Mouse (Mus musculus): ENCODE measurements around the gene Nxf1. TPM values are rescaled to one million over a fixed set of nuclear protein-coding genes. Genes with fewer than 3 reads are reported as not detected.
"Not testable (repeated sequence)": the region's sequence is repeated elsewhere in the genome, so short reads cannot be mapped to it uniquely, and the experiment has no call there.

The Nxf1 gene
- polyA plus RNA-seq, 1 experiment from 2014 or later, result 152 TPM

- WGBS, result 44% methylated on average over 3 of the region's 3 CpGs
- Histone ChIP-seq H3K36me3 (ENCODE audit: control insufficient read depth, insufficient read depth, low read length) (peaks cover 29% of the 10 kb centered on the region), H3K4me1 (ENCODE audit: control insufficient read depth, insufficient read depth, low read length) (peaks cover 13% of the 10 kb centered on the region; the same call in 1 of the 2 replicates)
- H3K27ac ChIP-seq (replicated peaks; ENCODE audit: low read depth, low read length); H3K9me3 ChIP-seq (ENCODE audit: control insufficient read depth, low read length); DNase-seq (ENCODE audit: low spot score); H3K4me2 ChIP-seq (ENCODE audit: low read depth, low read length); H3K9ac ChIP-seq (ENCODE audit: low read depth, low read length); H3K4me3 ChIP-seq (ENCODE audit: low read depth, low read length); H3K27me3 ChIP-seq (replicated peaks; ENCODE audit: control insufficient read depth, insufficient read depth, low read length); ATAC-seq (ENCODE audit: low read depth): not testable (repeated sequence)
Observed at GRCm38 (mm10) chr19:8728335-8729099, 28.4 kb upstream of the Nxf1 start.

- H3K27me3 ChIP-seq (replicated peaks; ENCODE audit: control insufficient read depth, insufficient read depth, low read length), result no peaks in the 10 kb centered on the region
- DNase-seq (ENCODE audit: low spot score), result no peak
- H3K27ac ChIP-seq (replicated peaks; ENCODE audit: low read depth, low read length), result no peak overlapping the region
- 70% methylated on average over 3 of the region's 3 CpGs for WGBS
- H3K9ac ChIP-seq (ENCODE audit: low read depth, low read length), result no peak overlapping the region; the same call in 1 of the 2 replicates
- H3K4me3 ChIP-seq (ENCODE audit: low read depth, low read length), result no peak overlapping the region
- H3K4me2 ChIP-seq (ENCODE audit: low read depth, low read length), result no peak overlapping the region
- no peaks in the 10 kb centered on the region for H3K9me3 ChIP-seq (ENCODE audit: control insufficient read depth, low read length)
- no peak for ATAC-seq (ENCODE audit: low read depth)
- H3K4me1 ChIP-seq (ENCODE audit: control insufficient read depth, insufficient read depth, low read length), result 0 out of 2 replicates have a peak, but pooled peaks cover 4% of the 10 kb centered on the region
- H3K36me3 ChIP-seq (ENCODE audit: control insufficient read depth, insufficient read depth, low read length), result peaks cover 21% of the 10 kb centered on the region
Observed at GRCm38 (mm10) chr19:8734334-8734733, 22.5 kb upstream of the Nxf1 start.

GRCm38 (mm10) chr19:8735389-8736159 lies 21.3 kb upstream of the Nxf1 start, which contains the start of gene Wdr74:
Wdr74 (plus strand) TSS chr19:8735827.
- Histone ChIP-seq H3K9me3 (ENCODE audit: control insufficient read depth, low read length) (no peaks in the 10 kb centered on the region), H3K36me3 (ENCODE audit: control insufficient read depth, insufficient read depth, low read length) (peaks cover 32% of the 10 kb centered on the region), H3K4me1 (ENCODE audit: control insufficient read depth, insufficient read depth, low read length) (peaks cover 6% of the 10 kb centered on the region), H3K27ac (replicated peaks; ENCODE audit: low read depth, low read length) (peak within 1 kb of the TSS; percentile 61), H3K4me2 (ENCODE audit: low read depth, low read length) (peak within 1 kb of the TSS; percentile 88), H3K4me3 (ENCODE audit: low read depth, low read length) (peak within 1 kb of the TSS; percentile 83), H3K27me3 (replicated peaks; ENCODE audit: control insufficient read depth, insufficient read depth, low read length) (no peaks in the 10 kb centered on the region), H3K9ac (ENCODE audit: low read depth, low read length) (peak within 1 kb of the TSS; percentile 76)
- WGBS, result under 1% methylated on average over 30 of the region's 32 CpGs
- DNase-seq (ENCODE audit: low spot score) (peak; percentile 95), ATAC-seq (ENCODE audit: low read depth) (peak; percentile 94)

- DNase-seq (ENCODE audit: low spot score) (no peak), ATAC-seq (ENCODE audit: low read depth) (peak; percentile 35)
- H3K4me3 ChIP-seq (ENCODE audit: low read depth, low read length), result peak overlapping the region; percentile 83
- peak overlapping the region; percentile 61; the same call in 1 of the 2 replicates for H3K27ac ChIP-seq (replicated peaks; ENCODE audit: low read depth, low read length)
- H3K4me1 ChIP-seq (ENCODE audit: control insufficient read depth, insufficient read depth, low read length), result peaks cover 10% of the 10 kb centered on the region
- 2% methylated on average over 11 of the region's 11 CpGs for WGBS
- H3K9ac ChIP-seq (ENCODE audit: low read depth, low read length), result peak overlapping the region; percentile 76
- H3K36me3 ChIP-seq (ENCODE audit: control insufficient read depth, insufficient read depth, low read length), result peaks cover 36% of the 10 kb centered on the region
- H3K9me3 ChIP-seq (ENCODE audit: control insufficient read depth, low read length), result no peaks in the 10 kb centered on the region
- H3K27me3 ChIP-seq (replicated peaks; ENCODE audit: control insufficient read depth, insufficient read depth, low read length), result no peaks in the 10 kb centered on the region
- peak overlapping the region; percentile 88 for H3K4me2 ChIP-seq (ENCODE audit: low read depth, low read length)
Observed at GRCm38 (mm10) chr19:8736160-8736467, 20.8 kb upstream of the Nxf1 start.

- peaks cover 13% of the 10 kb centered on the region for H3K4me1 ChIP-seq (ENCODE audit: control insufficient read depth, insufficient read depth, low read length)
- ATAC-seq (ENCODE audit: low read depth), result no peak
- no peak overlapping the region for H3K27ac ChIP-seq (replicated peaks; ENCODE audit: low read depth, low read length)
- no peak for DNase-seq (ENCODE audit: low spot score)
- H3K4me3 ChIP-seq (ENCODE audit: low read depth, low read length), result no peak overlapping the region
- no peaks in the 10 kb centered on the region for H3K27me3 ChIP-seq (replicated peaks; ENCODE audit: control insufficient read depth, insufficient read depth, low read length)
- H3K9me3 ChIP-seq (ENCODE audit: control insufficient read depth, low read length), result no peaks in the 10 kb centered on the region
- H3K9ac ChIP-seq (ENCODE audit: low read depth, low read length), result no peak overlapping the region
- H3K36me3 ChIP-seq (ENCODE audit: control insufficient read depth, insufficient read depth, low read length), result peaks cover 47% of the 10 kb centered on the region
- H3K4me2 ChIP-seq (ENCODE audit: low read depth, low read length), result no peak overlapping the region
- WGBS, result 89% methylated on average over 7 of the region's 7 CpGs
Observed at GRCm38 (mm10) chr19:8738911-8739310, 18.0 kb upstream of the Nxf1 start.

GRCm38 (mm10) chr19:8739646-8740045 lies 17.2 kb upstream of the Nxf1 start:
- ATAC-seq (ENCODE audit: low read depth), result no peak

GRCm38 (mm10) chr19:8740603-8741002 lies 16.3 kb upstream of the Nxf1 start, which contains the start of gene 1700092M07Rik:
1700092M07Rik (plus strand) TSS chr19:8740718.
- peaks cover 64% of the 10 kb centered on the region for H3K36me3 ChIP-seq (ENCODE audit: control insufficient read depth, insufficient read depth, low read length)
- H3K4me2 ChIP-seq (ENCODE audit: low read depth, low read length), result peak within 1 kb of the TSS; percentile 50

More at GRCm38 (mm10) chr19:8739646-8740045, 17.2 kb upstream of the Nxf1 start:
- 90% methylated on average over 6 of the region's 6 CpGs for WGBS
- no peak for DNase-seq (ENCODE audit: low spot score)
- Histone ChIP-seq H3K36me3 (ENCODE audit: control insufficient read depth, insufficient read depth, low read length) (peaks cover 54% of the 10 kb centered on the region), H3K27ac (replicated peaks; ENCODE audit: low read depth, low read length) (no peak overlapping the region), H3K4me3 (ENCODE audit: low read depth, low read length) (no peak overlapping the region), H3K4me2 (ENCODE audit: low read depth, low read length) (no peak overlapping the region), H3K9me3 (ENCODE audit: control insufficient read depth, low read length) (no peaks in the 10 kb centered on the region), H3K4me1 (ENCODE audit: control insufficient read depth, insufficient read depth, low read length) (peaks cover 13% of the 10 kb centered on the region), H3K27me3 (replicated peaks; ENCODE audit: control insufficient read depth, insufficient read depth, low read length) (no peaks in the 10 kb centered on the region), H3K9ac (ENCODE audit: low read depth, low read length) (no peak overlapping the region)

GRCm38 (mm10) chr19:8741243-8741869 lies 15.5 kb upstream of the Nxf1 start, which contains the start of gene Stx5a:
Stx5a (plus strand) TSS chr19:8741413.
- Histone ChIP-seq H3K4me3 (ENCODE audit: low read depth, low read length) (peak within 1 kb of the TSS; percentile 89), H3K4me1 (ENCODE audit: control insufficient read depth, insufficient read depth, low read length) (peaks cover 9% of the 10 kb centered on the region), H3K27ac (replicated peaks; ENCODE audit: low read depth, low read length) (peak within 1 kb of the TSS; percentile 93), H3K9me3 (ENCODE audit: control insufficient read depth, low read length) (no peaks in the 10 kb centered on the region), H3K4me2 (ENCODE audit: low read depth, low read length) (peak within 1 kb of the TSS; percentile 99), H3K27me3 (replicated peaks; ENCODE audit: control insufficient read depth, insufficient read depth, low read length) (no peaks in the 10 kb centered on the region), H3K9ac (ENCODE audit: low read depth, low read length) (peak within 1 kb of the TSS; percentile 90), H3K36me3 (ENCODE audit: control insufficient read depth, insufficient read depth, low read length) (peaks cover 72% of the 10 kb centered on the region)
- under 1% methylated on average over 32 of the region's 36 CpGs for WGBS
- DNase-seq (ENCODE audit: low spot score) (peak; percentile 99), ATAC-seq (ENCODE audit: low read depth) (peak; percentile 98)

More at GRCm38 (mm10) chr19:8740603-8741002, 16.3 kb upstream of the Nxf1 start, which contains the start of gene 1700092M07Rik:
- Histone ChIP-seq H3K9ac (ENCODE audit: low read depth, low read length) (peak within 1 kb of the TSS; percentile 90), H3K27ac (replicated peaks; ENCODE audit: low read depth, low read length) (peak within 1 kb of the TSS; percentile 93), H3K9me3 (ENCODE audit: control insufficient read depth, low read length) (no peaks in the 10 kb centered on the region), H3K4me3 (ENCODE audit: low read depth, low read length) (peak within 1 kb of the TSS; percentile 89), H3K4me1 (ENCODE audit: control insufficient read depth, insufficient read depth, low read length) (peaks cover 9% of the 10 kb centered on the region), H3K27me3 (replicated peaks; ENCODE audit: control insufficient read depth, insufficient read depth, low read length) (no peaks in the 10 kb centered on the region)
- 71% methylated on average over 14 of the region's 14 CpGs for WGBS
- DNase-seq (ENCODE audit: low spot score) (no peak), ATAC-seq (ENCODE audit: low read depth) (no peak)

All from embryonic facial prominence, embryonic 14.5 days (tissue).